Mouse (Mus musculus): ENCODE results near the gene Fam114a1.

Gene Fam114a1

GRCm38 (mm10) chr5:64969861-64970771 is at the start of gene Fam114a1:
TSS of gene Fam114a1 (plus strand) at chr5:64970071.
- in situ Hi-C loops (cut with MboI, MseI) = no loop called here

- in situ Hi-C loops (cut with MboI, MseI) = loop anchor here (5.0 kb wide), 1 partner anchor 36 kb away; no protein-coding TSS in a partner anchor
Measured at GRCm38 (mm10) chr5:64922891-64923381, 46.9 kb upstream of the Fam114a1 start.

GRCm38 (mm10) chr5:64932215-64932614 is 37.7 kb upstream of the Fam114a1 start:
- in situ Hi-C loops (cut with MboI, MseI) = no loop called here

GRCm38 (mm10) chr5:64932775-64933174 is 37.1 kb upstream of the Fam114a1 start:
- in situ Hi-C loops (cut with MboI, MseI) = no loop called here

GRCm38 (mm10) chr5:64951486-64951885 is 18.4 kb upstream of the Fam114a1 start:
- in situ Hi-C loops (cut with MboI, MseI) = no loop called here

- in situ Hi-C loops (cut with MboI, MseI) = no loop called here
Measured at GRCm38 (mm10) chr5:64954931-64955330, 14.9 kb upstream of the Fam114a1 start.

GRCm38 (mm10) chr5:64958991-64959842 is 10.7 kb upstream of the Fam114a1 start:
- in situ Hi-C loops (cut with MboI, MseI) = no loop called here

- in situ Hi-C loops (cut with MboI, MseI) = loop anchor here (5.0 kb wide), 1 partner anchor 73 kb away; no protein-coding TSS in a partner anchor
Measured at GRCm38 (mm10) chr5:64959843-64960230, 10.0 kb upstream of the Fam114a1 start, which contains the start of gene Tlr6. TSS of gene Tlr6 (minus strand) at chr5:64960097.

- in situ Hi-C loops (cut with MboI, MseI) = loop anchor here (5.0 kb wide), 1 partner anchor 74 kb away; no protein-coding TSS in a partner anchor
Measured at GRCm38 (mm10) chr5:64960857-64961391, 8.9 kb upstream of the Fam114a1 start.

- in situ Hi-C loops (cut with MboI, MseI) = loop anchor here (5.0 kb wide), 1 partner anchor 76 kb away; no protein-coding TSS in a partner anchor
Measured at GRCm38 (mm10) chr5:64963271-64963670, 6.6 kb upstream of the Fam114a1 start.

- in situ Hi-C loops (cut with MboI, MseI) = loop anchor here (5.0 kb wide), 1 partner anchor 76 kb away; no protein-coding TSS in a partner anchor
Measured at GRCm38 (mm10) chr5:64963735-64964134, 6.1 kb upstream of the Fam114a1 start.

- in situ Hi-C loops (cut with MboI, MseI) = no loop called here
Measured at GRCm38 (mm10) chr5:64968961-64969860, 660 bp upstream of the Fam114a1 start.

- in situ Hi-C loops (cut with MboI, MseI) = no loop called here
Measured at GRCm38 (mm10) chr5:64975121-64975520, 5.2 kb downstream of the Fam114a1 start.

- in situ Hi-C loops (cut with MboI, MseI) = no loop called here
Measured at GRCm38 (mm10) chr5:64977128-64977527, 7.3 kb downstream of the Fam114a1 start.

- in situ Hi-C loops (cut with MboI, MseI) = no loop called here
Measured at GRCm38 (mm10) chr5:64985971-64986370, 16.1 kb downstream of the Fam114a1 start.

- in situ Hi-C loops (cut with MboI, MseI) = no loop called here
Measured at GRCm38 (mm10) chr5:64989940-64990339, 20.1 kb downstream of the Fam114a1 start.

- in situ Hi-C loops (cut with MboI, MseI) = no loop called here
Measured at GRCm38 (mm10) chr5:64992540-64992939, 22.7 kb downstream of the Fam114a1 start.

- in situ Hi-C loops (cut with MboI, MseI) = no loop called here
Measured at GRCm38 (mm10) chr5:64995408-64995807, 25.5 kb downstream of the Fam114a1 start.

GRCm38 (mm10) chr5:65002940-65003824 is 33.3 kb downstream of the Fam114a1 start:
- in situ Hi-C loops (cut with MboI, MseI) = no loop called here

Data from T-helper 1 cell (primary cell).